Mouse (Mus musculus) CD4-positive helper T cell, adult 2 months (primary cell): ENCODE results near the gene Ngfr.

Experiments
- DNase-seq: peaks from one replicate; pipeline ENCODE4 v3.0.0-alpha.2; 2012; ENCODE audit warnings: low read depth, missing footprints, low spot score

Gene Ngfr

GRCm38 (mm10) chr11:95520456-95521072 is 67.0 kb downstream of the Ngfr start:
- DNase-seq: peak; percentile 88

GRCm38 (mm10) chr11:95519996-95520395 is 67.5 kb downstream of the Ngfr start:
- no peak for DNase-seq

GRCm38 (mm10) chr11:95519299-95519698 is 68.2 kb downstream of the Ngfr start:
- DNase-seq: no peak
